Mouse (Mus musculus): Measurements from ENCODE around the gene Serinc2.

Gene Serinc2

GRCm38 (mm10) chr4:130279105-130279504, at the start of gene Serinc2:
TSS of gene Serinc2 (minus strand) at chr4:130279205.
- no peak for DNase-seq (ENCODE audit: low spot score)

GRCm38 (mm10) chr4:130327366-130327765, 48.4 kb upstream of the Serinc2 start:
- no peak for DNase-seq (ENCODE audit: low spot score)

- DNase-seq (ENCODE audit: low spot score), result no peak
Observed at GRCm38 (mm10) chr4:130325446-130325845, 46.4 kb upstream of the Serinc2 start.

- no peak for DNase-seq (ENCODE audit: low spot score)
Observed at GRCm38 (mm10) chr4:130323607-130324006, 44.6 kb upstream of the Serinc2 start.

- no peak for DNase-seq (ENCODE audit: low spot score)
Observed at GRCm38 (mm10) chr4:130323165-130323564, 44.2 kb upstream of the Serinc2 start.

- no peak for DNase-seq (ENCODE audit: low spot score)
Observed at GRCm38 (mm10) chr4:130322567-130322966, 43.6 kb upstream of the Serinc2 start.

GRCm38 (mm10) chr4:130321640-130322039, 42.6 kb upstream of the Serinc2 start:
- DNase-seq (ENCODE audit: low spot score), result no peak

GRCm38 (mm10) chr4:130319564-130319963, 40.6 kb upstream of the Serinc2 start:
- DNase-seq (ENCODE audit: low spot score), result no peak

GRCm38 (mm10) chr4:130318122-130318521, 39.1 kb upstream of the Serinc2 start:
- no peak for DNase-seq (ENCODE audit: low spot score)

- DNase-seq (ENCODE audit: low spot score), result no peak
Observed at GRCm38 (mm10) chr4:130316691-130317090, 37.7 kb upstream of the Serinc2 start.

- no peak for DNase-seq (ENCODE audit: low spot score)
Observed at GRCm38 (mm10) chr4:130315771-130316527, 36.9 kb upstream of the Serinc2 start.

- no peak for DNase-seq (ENCODE audit: low spot score)
Observed at GRCm38 (mm10) chr4:130313552-130313951, 34.5 kb upstream of the Serinc2 start.

GRCm38 (mm10) chr4:130312526-130312925, 33.5 kb upstream of the Serinc2 start:
- DNase-seq (ENCODE audit: low spot score), result no peak

GRCm38 (mm10) chr4:130309254-130309653, 30.2 kb upstream of the Serinc2 start:
- DNase-seq (ENCODE audit: low spot score), result no peak

- no peak for DNase-seq (ENCODE audit: low spot score)
Observed at GRCm38 (mm10) chr4:130308231-130309081, 29.5 kb upstream of the Serinc2 start, which contains the start of the genes Fabp3 and Gm10570. TSS of gene Fabp3 (plus strand) at chr4:130308595. TSS of gene Gm10570 (minus strand) at chr4:130308674.

- DNase-seq (ENCODE audit: low spot score), result peak; percentile 69
Observed at GRCm38 (mm10) chr4:130307851-130308230, 28.8 kb upstream of the Serinc2 start.

- no peak for DNase-seq (ENCODE audit: low spot score)
Observed at GRCm38 (mm10) chr4:130306796-130307630, 28.0 kb upstream of the Serinc2 start.

- no peak for DNase-seq (ENCODE audit: low spot score)
Observed at GRCm38 (mm10) chr4:130304746-130305145, 25.7 kb upstream of the Serinc2 start.

GRCm38 (mm10) chr4:130302285-130302870, 23.4 kb upstream of the Serinc2 start:
- DNase-seq (ENCODE audit: low spot score), result no peak

- DNase-seq (ENCODE audit: low spot score), result no peak
Observed at GRCm38 (mm10) chr4:130299629-130300018, 20.6 kb upstream of the Serinc2 start.

- DNase-seq (ENCODE audit: low spot score), result no peak
Observed at GRCm38 (mm10) chr4:130298877-130299628, 20.0 kb upstream of the Serinc2 start.

Data from lung, postnatal 25 days (tissue).